Mouse (Mus musculus) left cerebral cortex, adult 2 months (tissue): Measurements from ENCODE around the gene Zfp652. TPM values are rescaled to one million over a fixed set of nuclear protein-coding genes. Genes with fewer than 3 reads are reported as not detected.

Source experiments
- DNase-seq, 2 experiments: peaks; one replicate each; pipeline ENCODE4 v3.0.0; 2021 to 2022; ENCODE audit warnings: low spot score in 2 of 2, mixed read lengths in 1 of 2; ENCODE audit errors: extremely low spot score in 1 of 2
- H3K27ac ChIP-seq: fragments of 200-600 bp; 2 replicates; pipeline ENCODE4 v1.8.1; 2022
- H3K4me3 ChIP-seq: fragments of 200-600 bp; 2 replicates; pipeline ENCODE4 v1.8.1; 2022
- CTCF ChIP-seq: fragments of 200-600 bp; IDR thresholded peaks from 2 replicates; pipeline ENCODE4 v1.8.1; 2022; ENCODE audit warnings: antibody characterized with exemption, mild to moderate bottlenecking, moderate library complexity
- intact Hi-C: fragments of 180-260 bp; cut with DNase I; formaldehyde crosslinking; loops from one replicate; pipeline ENCODE4 v1.15.1; 2025
- total RNA-seq, 2 experiments: library from RNA; stranded (reverse); gene quantifications; 2 replicates each; pipeline ENCODE4 v1.2.3; 2021

Zfp652 gene
- total RNA-seq, 2 experiments from 2014 or later, result 42.3 to 43.5 TPM

GRCm38 (mm10) chr11:95815412-95815811, 102.9 kb downstream of the Zfp652 start:
- H3K4me3 ChIP-seq, result no peak overlapping the region
- no peak overlapping the region for H3K27ac ChIP-seq
- no peak for DNase-seq
- TF ChIP-seq CTCF, result no peak
- intact Hi-C loops, result no loop called here

- DNase-seq, result no peak
- intact Hi-C loops, result no loop called here
- H3K4me3 ChIP-seq, result no peak overlapping the region
- TF ChIP-seq CTCF, result no peak
- H3K27ac ChIP-seq, result no peak overlapping the region
These were observed 106.7 kb downstream of the Zfp652 start for GRCm38 (mm10) chr11:95819138-95819537.

- no peak for TF ChIP-seq CTCF
- no peak for DNase-seq
- Histone ChIP-seq H3K27ac (no peak overlapping the region), H3K4me3 (no peak overlapping the region)
- intact Hi-C loops, result loop anchor here (5.0 kb wide), 1 partner anchor 134 kb away; no protein-coding TSS in a partner anchor
These were observed 109.0 kb downstream of the Zfp652 start for GRCm38 (mm10) chr11:95821511-95821910.

GRCm38 (mm10) chr11:95822437-95822836, 110.0 kb downstream of the Zfp652 start:
- intact Hi-C loops, result loop anchor here (5.0 kb wide), 1 partner anchor 135 kb away; no protein-coding TSS in a partner anchor
- DNase-seq, result no peak
- H3K4me3 ChIP-seq, result no peak overlapping the region
- no peak for TF ChIP-seq CTCF
- no peak overlapping the region for H3K27ac ChIP-seq

DNA sequence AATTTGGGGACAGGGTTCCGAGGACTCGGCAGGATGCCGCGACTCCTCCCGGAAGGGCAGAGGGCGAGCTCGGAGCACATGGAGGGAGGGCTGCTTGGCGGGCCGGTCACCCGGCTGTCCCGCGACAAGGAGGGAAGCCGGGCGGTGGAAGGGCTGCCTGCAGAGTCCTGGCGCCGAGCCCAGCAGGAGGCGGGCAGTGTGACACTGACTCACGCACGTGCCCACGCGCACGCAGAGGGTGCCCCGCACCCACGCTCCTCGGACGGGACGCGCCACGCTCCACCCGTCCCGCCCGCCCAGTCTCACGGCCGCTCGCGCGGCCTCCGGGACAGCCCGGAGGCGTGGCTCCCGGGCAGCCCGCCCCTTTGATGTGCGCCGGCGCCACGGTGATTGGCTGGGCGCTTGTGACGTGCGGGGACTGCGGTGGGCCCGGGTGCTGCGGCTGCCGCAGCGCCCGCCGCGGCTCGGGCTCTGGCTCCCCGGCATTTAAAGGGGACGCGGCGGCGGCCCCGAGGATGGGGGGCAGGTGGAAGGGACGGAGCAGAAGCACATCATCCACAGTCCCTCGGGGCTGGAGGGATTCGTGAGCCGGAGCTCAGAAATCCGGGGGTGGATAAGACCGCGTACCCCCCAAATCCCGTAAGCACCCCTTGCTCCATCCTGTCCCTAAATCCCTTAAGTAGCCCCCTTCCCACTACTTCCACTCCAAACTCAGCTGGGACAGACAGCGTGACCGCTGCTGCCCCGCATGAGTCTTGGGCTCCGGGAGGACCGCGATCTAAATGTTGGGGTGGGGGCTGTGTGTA, 111.8 kb downstream of the Zfp652 start, which contains the start of gene Phospho1:
Gene Phospho1, plus strand, starts transcription at position 429 of the 806 bp plus-strand sequence.
- DNase-seq, result peak; percentile 91
- H3K27ac ChIP-seq, result peak within 1 kb of the TSS; percentile 78
- no peak for TF ChIP-seq CTCF
- intact Hi-C loops, result loop anchor here (2.0 to 5.0 kb wide), 2 partner anchors 35 to 137 kb away; no protein-coding TSS in a partner anchor
- peak within 1 kb of the TSS; percentile 82 for H3K4me3 ChIP-seq

- TF ChIP-seq CTCF, result no peak
- intact Hi-C loops, result loop anchor here (2.0 to 5.0 kb wide), 4 partner anchors 34 to 207 kb away; partner anchors contain the start of gene Snf8
- peak overlapping the region; percentile 78 for H3K27ac ChIP-seq
- peak; percentile 52 to 70 for DNase-seq
- H3K4me3 ChIP-seq, result peak overlapping the region; percentile 82
These were observed 112.4 kb downstream of the Zfp652 start for GRCm38 (mm10) chr11:95824877-95825243.

- no peak for DNase-seq
- intact Hi-C loops, result loop anchor here (2.0 to 5.0 kb wide), 3 partner anchors 33 to 207 kb away; partner anchors contain the start of gene Snf8
- no peak for TF ChIP-seq CTCF
- Histone ChIP-seq H3K27ac (no peak overlapping the region), H3K4me3 (no peak overlapping the region)
These were observed 113.2 kb downstream of the Zfp652 start for GRCm38 (mm10) chr11:95825625-95826024.

- intact Hi-C loops, result loop anchor here (5.0 kb wide), 2 partner anchors 156 to 206 kb away; partner anchors contain the start of gene Snf8
- DNase-seq, result no peak
- TF ChIP-seq CTCF, result no peak
- H3K4me3 ChIP-seq, result no peak overlapping the region
- H3K27ac ChIP-seq, result no peak overlapping the region
These were observed 114.1 kb downstream of the Zfp652 start for GRCm38 (mm10) chr11:95826317-95827167.

GRCm38 (mm10) chr11:95827168-95827447, 114.6 kb downstream of the Zfp652 start:
- intact Hi-C loops, result loop anchor here (5.0 kb wide), 2 partner anchors 155 to 205 kb away; partner anchors contain the start of gene Snf8
- no peak overlapping the region for H3K4me3 ChIP-seq
- no peak for DNase-seq
- TF ChIP-seq CTCF, result no peak
- no peak overlapping the region for H3K27ac ChIP-seq

GRCm38 (mm10) chr11:95827464-95828085, 115.1 kb downstream of the Zfp652 start:
- intact Hi-C loops, result loop anchor here (2.0 to 5.0 kb wide), 3 partner anchors 25 to 205 kb away; partner anchors contain the start of gene Snf8
- DNase-seq, result peak; percentile 64 to 65
- TF ChIP-seq CTCF, result peak; percentile 93
- H3K4me3 ChIP-seq, result no peak overlapping the region
- H3K27ac ChIP-seq, result no peak overlapping the region

DNA sequence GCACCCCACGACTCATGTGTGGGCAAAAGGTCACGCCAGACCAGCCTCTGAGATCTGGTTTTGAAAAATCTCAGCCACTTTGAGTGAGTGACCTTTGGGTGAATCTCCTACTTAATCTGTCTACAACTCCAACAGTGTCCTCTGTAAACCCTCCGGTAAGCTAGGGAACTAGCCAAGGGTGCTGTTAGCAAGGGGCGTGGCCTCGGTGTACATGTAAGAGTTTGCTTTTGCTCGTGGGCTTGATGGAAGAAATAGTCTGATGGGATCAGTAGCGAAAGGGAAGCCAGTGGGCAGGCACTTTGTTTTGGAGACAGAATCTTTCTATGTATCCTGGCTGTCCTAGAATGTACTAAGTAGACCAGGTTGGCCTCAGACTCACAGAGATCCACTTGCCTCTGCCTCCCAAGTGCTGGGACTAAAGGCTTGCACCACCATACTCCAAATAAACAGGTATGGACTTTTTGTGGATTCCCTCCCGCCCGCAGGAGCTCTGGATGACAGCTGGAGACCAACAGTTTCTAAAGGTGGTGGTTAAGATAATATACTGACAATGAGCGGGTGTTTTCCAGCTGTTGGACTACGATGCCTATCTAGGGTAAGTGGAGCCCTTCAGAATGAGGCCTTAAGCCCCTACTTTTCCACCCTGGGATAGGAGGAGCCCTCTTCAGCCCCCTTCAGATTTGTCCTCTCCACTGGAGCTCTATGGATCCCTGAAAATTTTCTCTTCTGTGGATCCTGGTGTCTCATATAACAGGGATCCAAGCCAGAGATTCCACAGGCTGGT, 115.9 kb downstream of the Zfp652 start:
- TF ChIP-seq CTCF, result no peak
- no peak for DNase-seq
- intact Hi-C loops, result loop anchor here (2.0 to 5.0 kb wide), 3 partner anchors 24 to 204 kb away; partner anchors contain the start of gene Snf8
- H3K4me3 ChIP-seq, result no peak overlapping the region
- H3K27ac ChIP-seq, result no peak overlapping the region
